Mouse (Mus musculus): ENCODE results near the gene Tmc3.

Tmc3 gene

DNA sequence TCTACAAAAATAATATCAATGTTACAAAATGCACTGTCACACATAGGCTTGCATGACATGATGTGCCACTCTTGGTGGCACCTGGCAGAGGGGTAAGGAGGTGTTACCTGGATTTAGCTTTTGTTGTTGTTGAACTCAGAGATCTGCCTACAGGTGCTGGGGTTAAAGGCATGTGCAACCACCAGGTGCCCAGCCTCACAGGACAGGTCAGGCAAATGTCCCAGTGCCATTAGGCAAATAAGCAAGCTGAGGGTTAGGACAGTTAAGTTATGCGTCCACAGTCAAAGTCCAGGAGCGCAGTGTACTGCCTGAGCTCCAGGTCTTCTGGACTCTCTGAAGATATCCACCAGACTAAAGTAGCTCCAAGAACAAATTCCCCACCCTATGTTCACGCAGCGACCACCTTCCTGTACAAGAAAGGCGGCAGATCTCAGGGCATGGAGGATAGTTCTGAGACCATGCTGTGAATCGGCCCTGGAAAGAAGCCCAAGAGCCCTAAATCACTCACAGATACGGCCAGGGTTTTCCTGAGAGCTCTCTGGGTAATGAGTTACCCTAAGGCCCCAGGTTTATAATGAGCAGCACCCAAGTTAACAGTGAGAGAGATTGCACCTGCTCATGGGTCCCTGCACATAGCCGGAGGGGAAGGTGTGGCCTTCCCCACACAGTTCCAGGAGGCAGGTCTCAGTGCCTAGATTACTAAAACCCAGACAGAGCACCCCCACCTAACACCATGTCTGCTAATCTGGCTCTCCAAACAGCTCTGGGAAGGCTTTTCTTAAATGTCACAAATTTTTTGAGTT, 53.3 kb downstream of the Tmc3 start:
- DNase-seq (ENCODE audit: low spot score) = no peak

DNA sequence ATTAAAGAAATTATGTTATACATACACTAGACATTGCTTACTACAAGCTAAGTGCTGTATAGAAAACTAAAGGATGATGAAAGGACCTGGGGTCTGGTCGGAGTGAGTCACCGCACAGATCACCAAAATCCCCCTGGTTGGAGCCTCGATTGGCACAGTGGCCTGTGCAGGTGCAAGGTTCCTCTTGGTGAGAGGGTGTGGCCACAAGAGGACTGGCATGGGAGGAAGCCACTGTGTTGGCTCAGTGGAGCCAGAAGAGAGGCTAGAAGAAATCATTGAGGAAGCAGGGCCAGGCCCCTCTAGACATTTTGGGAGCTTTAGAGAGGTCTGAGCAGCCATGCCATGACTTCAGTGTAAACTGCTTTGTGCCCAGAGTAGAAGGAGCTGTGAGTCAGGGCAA, 54.4 kb downstream of the Tmc3 start:
- DNase-seq (ENCODE audit: low spot score) = no peak

DNA sequence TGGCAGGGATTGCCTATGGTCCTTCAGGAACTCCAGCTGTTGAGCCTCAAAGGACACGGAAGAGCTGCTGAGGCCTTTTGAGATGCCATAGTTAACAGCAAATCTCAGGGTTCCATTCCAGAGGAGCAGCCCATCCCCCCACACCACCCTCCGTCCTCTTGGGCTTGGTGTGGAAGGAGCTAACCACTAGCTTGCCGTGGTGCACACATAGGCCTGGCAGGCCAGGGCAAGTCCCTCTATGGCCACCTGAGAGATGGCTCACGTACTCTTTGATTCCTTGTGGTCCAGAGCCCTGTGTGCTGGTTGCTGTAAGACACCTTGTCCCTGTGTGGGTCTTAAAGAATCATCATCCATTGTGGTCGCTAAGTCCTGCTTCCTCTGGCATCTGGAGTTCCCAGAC, 55.9 kb downstream of the Tmc3 start:
- no peak for DNase-seq (ENCODE audit: low spot score)

DNA sequence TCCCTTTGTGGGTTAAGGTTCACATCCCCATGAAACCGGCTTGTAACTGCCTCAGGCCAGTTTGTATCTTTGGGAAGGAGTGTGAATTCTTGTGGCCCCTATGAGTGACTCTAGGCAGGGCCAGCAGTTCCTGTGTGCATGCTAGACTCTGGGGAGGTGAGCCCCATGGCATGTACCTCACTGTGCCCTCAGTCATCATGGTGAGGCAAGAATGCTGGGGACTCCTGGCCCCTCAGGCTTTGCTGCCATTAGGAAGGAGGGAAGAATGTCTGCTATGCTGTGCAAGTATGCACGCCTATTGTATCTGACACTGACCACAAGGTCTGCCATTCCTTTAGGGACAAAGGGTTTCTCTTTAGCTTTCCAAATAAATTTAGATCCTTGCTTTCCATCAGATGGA, 56.4 kb downstream of the Tmc3 start:
- no peak for DNase-seq (ENCODE audit: low spot score)

DNA sequence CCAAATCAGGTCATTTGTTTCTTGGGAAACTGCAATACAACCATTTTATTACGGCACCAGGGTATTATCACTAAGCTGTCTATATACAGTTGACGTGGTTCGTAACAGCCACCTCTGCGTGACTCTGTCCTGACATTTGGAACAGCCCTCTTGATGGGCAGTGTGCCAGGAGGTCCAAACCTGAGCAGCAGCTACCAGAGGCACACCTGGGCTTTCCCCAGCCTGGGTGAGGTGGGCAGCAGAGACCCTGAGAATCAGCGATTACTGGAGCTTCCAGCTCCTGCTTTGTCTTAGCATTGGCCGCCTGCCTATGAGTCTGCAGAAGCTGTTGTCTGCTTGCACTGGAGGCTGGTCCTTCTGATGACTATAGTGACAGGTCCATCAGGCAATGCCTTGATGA, 58.9 kb downstream of the Tmc3 start:
- DNase-seq (ENCODE audit: low spot score) = no peak

DNA sequence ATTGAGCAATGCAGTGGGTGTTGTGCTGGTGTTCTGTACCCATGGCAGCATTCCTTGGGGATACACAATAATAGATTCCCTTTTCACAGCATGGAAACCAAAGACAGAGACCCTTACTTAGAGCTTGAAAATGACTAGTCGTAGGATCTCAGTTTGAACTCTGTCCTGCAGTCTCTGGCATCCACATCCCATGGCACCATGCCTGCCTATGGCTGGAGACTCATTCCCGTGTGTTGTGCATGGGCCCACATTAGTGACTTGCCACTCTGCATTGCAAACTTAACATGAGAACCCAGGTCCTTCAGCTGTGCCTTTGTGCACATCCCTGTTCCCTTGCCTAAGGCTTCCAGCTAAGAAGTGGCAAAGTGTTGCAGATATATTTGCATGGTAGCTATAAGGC, 60.0 kb downstream of the Tmc3 start:
- DNase-seq (ENCODE audit: low spot score) = no peak

DNA sequence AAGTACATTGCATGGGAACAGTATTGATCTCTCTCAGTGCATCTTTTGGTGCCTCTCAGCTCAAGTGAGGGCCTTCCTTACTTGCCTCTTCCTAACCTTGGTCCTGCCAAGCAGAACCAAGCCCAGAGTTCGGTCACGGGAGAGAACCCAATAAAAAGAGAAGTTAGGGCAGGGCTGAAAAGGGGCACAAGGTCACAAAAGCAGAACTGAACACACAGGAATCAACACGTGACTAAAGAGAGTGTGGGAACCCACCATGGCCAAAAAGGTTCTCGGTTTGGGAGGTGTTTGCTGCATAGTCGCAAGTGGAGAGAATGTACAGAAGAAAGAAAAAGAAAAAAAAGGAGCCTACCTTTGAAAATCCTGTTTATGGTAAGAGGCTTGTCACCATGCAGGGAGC, 60.7 kb downstream of the Tmc3 start:
- no peak for DNase-seq (ENCODE audit: low spot score)

DNA sequence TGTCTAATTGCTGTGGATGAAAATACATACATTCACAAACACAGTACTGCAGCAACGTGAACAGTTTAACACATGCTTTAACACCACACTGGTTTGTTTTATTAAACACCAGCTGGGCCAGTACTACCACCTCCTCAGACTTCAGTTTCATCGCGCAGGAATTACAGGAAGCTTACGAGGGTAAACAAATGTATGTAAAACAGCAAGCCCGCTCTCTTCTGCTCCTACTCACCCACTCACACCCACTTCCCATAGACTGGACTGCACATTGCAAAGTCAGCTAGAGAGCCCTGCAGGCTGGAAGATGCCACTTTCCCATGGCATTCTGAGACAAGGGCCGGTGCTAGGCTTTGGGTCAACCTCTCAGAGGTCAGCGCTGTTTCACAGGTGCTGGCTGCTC, 64.1 kb downstream of the Tmc3 start:
- DNase-seq (ENCODE audit: low spot score) = no peak

DNA sequence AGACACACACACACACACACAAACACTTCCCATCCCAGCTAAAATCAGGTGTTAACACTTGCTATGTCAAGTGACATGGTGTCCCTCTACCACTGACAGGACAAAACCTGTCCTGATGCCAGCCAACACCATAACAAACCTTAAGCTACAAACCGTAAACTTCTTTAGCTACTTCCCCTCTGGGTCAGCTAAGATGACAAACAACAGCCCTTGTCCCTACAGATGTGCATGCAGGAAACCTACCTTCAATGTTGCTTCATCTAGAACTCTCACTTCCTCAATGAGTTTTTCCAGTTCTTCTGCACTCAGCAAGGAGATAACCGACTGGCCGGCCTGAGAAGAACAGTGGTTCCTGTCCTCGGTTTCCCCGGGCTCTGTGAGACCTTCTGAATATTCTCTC, 65.9 kb downstream of the Tmc3 start:
- no peak for DNase-seq (ENCODE audit: low spot score)

DNA sequence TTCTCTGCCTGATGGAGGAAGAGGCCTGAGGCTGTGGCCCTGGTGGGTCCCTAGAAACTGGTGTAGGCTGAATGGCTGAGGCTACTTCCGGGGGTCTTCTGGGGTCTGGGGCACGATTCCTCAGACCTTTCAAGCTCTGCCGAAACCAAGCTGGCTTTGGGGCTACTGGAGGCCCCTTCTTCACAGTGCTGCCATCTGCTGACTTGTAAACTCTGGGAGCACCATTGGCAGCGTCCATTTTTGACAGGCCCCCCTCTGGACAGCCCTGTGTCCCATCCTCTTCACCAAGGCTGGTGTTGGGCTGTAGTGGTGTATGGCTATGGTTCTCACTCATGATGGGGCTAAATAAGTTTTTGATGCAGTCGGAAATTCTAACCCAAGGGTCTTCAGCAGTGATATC, 67.8 kb downstream of the Tmc3 start:
- no peak for DNase-seq (ENCODE audit: low spot score)

DNA sequence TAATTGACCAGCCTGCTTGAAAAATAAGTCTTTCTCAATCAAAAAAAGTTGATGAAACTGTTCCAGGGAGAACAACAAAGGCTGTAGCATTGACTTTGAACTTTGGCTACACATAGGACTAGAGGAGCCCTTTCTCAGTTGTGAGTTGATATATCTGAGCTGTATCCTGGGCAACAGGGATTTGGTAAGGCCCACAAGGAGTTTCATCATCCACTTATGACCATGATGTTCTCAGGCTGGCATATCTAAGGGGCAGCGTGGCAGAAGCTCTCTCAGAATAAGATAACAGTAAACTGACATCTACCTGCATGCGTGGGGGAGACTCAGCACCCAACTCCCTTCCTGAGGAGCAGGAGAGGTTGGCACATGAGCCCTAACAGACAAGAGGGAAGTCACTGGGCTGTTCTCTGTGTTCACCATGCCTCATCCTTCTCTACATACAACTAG, 68.9 kb downstream of the Tmc3 start:
- DNase-seq (ENCODE audit: low spot score) = no peak

DNA sequence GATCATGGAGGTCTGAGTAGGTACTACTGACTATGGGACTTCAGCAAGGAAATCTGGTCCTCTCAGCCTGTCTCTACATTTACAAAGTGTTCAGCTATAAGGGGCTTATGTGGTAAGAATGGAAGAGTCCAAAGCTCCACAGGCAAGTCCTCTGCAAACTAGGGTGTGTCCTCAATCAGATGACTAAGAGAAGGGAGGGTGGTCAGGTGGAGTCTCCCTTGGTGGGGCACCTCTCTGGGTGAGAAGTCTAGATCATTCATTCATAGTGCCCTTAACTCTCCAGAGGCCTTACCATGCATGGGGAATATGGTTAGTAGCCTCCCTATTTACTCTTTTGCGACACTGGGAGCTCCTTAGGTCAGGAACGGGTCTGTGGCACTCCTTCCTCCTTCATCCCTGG, 69.5 kb downstream of the Tmc3 start:
- DNase-seq (ENCODE audit: low spot score) = no peak

DNA sequence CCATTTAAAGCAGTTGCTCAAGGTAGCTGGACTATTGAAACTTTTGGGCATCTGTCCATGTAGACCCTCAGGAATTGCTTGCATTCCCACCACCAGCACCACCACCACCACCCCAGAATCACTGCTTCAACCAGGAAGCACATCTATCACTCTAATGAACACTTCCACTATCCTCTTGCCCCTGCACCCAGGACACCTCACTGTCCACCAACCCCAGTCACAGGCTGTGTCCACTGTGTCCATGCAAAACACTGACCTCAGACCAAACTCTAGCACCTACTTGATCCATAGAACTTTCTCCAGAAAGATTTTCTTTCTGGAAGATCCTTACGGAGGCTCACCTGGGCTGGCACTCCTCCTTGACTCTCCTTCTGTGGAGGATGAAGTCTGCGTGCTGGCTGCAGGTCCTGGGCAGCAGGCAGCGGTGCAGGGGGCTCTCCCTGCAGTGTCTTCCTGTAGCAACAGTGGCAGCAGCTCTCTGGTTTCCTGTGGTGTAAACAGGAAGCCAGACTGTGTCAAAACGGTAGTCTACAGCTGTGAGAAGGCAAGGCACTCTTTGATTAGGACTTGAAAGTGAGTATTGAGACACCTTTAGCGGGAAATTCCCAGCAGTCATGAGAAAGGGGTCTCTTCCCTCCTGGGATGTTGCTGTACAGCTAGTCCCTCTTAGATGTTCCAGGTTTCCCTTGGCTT, 70.4 kb downstream of the Tmc3 start:
- DNase-seq (ENCODE audit: low spot score) = no peak

DNA sequence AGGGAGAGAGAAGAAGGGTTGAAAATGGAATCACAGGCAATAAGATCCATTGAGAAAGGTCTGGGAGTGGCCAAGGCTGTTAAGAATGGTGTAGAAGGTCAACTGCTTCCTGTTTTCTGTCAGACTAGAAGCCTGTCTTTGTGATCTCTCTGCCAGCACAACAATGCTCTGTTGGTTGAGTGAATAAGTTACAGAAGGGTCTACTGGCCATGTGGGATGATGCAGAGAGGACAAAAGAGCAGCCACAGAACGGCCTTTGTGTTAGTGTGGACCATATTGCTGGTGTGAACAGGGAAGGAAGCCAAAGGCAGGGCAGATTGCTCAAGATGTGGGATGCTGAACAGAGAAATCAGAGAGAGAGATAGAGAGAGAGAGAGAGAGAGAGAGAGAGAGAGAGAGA, 74.0 kb downstream of the Tmc3 start:
- no peak for DNase-seq (ENCODE audit: low spot score)

DNA sequence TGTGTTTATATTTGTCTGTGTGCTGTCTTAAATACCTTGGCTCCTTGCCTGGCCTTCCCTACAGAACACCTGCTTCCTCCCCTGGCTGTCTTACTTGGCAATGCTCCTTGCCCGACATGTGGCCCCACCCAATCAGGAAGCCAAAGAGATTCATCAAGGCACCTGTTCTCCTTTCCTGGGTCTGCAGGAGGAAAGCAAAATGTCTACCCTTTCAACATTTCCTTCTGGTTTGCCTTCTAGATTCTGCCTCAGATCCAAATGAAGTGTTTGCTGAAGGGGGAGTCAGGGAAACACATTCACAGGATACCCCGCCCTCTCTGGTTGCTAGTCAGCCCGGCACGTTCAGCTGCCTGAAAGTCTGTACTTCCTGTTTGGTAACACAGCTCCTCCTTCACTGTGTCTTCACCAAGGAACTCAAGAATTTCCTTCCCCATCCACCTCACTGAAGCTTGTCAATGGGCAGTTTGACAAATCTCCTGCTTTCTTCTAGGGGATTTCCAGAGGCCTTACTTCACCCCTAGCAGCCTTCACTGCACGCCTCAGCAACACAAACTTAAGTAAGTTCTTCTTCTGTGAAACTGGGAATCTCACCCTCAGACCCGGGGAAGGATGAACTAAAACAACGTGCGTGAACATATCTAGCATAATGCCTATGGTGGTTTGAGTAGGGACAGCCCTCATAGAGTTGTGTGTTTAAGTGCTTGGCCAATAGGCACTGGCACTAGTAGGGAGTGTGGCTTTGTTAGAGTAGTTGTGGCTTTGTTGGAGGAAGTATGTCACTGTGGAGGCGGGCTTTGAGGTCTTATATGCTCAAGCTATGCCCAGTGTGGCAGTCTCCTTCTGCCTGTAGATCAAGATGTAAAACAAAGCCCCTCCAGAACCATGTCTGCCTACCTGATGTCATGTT, 74.7 kb downstream of the Tmc3 start:
- no peak for DNase-seq (ENCODE audit: low spot score)

DNA sequence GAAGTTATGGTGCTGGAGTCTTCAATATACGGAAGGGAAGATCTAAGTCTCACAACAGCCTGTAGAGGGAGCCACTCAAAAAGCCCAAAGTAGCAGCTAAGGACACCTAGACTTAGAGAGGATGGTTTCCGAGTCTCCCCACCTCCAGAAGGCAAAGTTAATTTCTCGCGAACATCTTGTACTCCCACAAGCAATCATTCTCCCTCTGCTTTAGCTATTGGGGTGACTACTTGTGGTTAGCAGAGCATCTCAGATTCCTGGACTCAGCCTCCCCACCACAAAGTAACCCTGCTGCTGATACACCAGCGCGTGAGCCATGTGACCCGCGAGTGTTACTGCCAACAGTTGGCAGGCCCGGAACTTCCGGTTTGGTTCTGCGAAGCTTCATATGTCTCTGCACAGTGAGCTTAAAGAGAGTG, 75.6 kb downstream of the Tmc3 start:
- no peak for DNase-seq (ENCODE audit: low spot score)

DNA sequence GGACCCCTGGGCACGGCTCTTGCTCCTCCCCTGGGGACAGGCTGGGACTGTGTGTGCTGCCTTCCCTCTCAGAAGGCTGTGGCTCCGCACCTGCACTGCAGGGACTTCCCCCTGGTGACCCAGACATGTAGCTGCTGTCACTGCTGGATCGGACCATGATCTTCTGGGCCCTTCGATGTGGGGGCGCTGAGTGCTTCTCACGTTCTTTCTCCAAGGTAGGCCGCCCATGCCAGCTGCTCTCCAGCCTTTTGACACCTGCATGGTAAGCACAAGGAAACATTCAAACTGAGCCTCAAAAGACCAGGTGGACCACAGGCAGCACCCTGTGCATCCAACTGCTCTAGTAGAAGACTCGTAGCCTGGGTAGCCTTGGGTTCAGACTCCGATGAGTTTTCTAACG, 76.3 kb downstream of the Tmc3 start:
- no peak for DNase-seq (ENCODE audit: low spot score)

DNA sequence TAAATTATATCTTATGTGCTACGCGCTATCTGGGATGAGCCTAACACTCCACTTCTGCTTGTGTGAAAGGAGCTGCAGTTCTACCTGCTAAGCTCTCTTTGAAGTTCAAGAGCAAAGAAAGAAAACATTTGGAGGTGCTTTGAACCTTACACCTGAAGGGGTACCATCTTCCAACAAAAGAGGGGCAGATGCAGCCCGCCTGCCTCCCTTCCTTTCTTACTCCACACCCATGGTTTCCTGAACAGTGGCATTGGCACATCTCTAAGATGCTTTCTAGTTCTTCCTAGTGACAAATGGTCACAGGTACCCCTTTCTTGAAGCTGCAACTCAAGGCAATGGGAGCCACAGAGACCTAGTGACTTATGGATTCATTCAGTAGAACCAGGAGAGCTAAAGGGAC, 77.0 kb downstream of the Tmc3 start:
- no peak for DNase-seq (ENCODE audit: low spot score)

DNA sequence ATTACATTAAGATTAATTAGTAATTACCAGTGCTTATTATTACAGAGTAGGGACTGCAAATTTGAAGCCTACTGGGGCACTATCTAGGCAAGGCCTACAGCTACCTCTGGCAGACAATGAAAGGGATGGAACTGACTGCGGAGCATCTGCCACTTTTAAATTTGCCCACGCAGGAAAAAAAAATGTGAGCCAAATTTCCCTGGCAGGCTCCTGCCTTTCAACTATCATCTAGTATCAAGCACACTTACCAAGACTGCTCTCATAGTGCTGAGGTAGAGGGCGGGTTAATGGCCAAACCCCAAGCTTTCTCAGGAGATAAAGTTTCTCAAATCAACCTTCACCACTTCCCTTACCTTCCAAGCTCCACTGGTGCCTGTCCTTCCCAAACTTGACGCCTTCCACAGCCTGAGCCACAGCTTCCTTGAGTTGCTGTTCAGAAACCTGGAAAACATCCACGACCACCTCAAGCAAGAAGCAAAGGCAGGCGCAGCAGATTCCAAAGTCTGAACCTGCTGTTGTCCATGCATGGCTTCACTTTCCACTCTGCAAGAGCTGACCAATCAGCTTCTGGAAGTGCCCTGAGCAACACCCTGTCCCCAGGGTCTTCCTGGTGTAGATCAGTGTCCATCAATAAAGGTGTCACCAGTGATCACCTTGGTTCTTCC, 78.1 kb downstream of the Tmc3 start:
- DNase-seq (ENCODE audit: low spot score) = no peak

DNA sequence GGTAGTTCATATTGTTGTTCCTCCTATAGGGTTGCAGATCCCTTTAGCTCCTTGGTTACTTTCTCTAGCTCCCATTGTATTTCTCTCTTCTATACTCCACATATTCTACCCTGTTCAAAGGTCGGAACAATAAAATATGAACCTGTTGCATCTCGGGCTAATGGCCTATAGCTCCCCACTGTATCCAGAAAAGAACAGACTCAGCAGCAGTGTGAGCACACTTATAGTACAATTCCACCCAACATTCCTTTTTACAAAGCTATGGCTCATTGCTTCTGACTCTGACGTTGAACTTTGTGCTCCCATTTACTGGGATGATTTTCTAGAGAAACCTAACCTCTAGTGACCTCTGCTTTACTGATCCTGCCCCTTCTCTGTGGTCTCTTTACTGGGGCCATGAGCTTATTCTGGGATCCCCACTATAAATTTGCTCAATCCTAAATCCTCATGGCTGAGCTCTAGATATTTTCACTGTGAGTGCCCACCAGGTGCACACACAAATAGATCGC, 81.4 kb downstream of the Tmc3 start:
- DNase-seq (ENCODE audit: low spot score) = no peak

DNA sequence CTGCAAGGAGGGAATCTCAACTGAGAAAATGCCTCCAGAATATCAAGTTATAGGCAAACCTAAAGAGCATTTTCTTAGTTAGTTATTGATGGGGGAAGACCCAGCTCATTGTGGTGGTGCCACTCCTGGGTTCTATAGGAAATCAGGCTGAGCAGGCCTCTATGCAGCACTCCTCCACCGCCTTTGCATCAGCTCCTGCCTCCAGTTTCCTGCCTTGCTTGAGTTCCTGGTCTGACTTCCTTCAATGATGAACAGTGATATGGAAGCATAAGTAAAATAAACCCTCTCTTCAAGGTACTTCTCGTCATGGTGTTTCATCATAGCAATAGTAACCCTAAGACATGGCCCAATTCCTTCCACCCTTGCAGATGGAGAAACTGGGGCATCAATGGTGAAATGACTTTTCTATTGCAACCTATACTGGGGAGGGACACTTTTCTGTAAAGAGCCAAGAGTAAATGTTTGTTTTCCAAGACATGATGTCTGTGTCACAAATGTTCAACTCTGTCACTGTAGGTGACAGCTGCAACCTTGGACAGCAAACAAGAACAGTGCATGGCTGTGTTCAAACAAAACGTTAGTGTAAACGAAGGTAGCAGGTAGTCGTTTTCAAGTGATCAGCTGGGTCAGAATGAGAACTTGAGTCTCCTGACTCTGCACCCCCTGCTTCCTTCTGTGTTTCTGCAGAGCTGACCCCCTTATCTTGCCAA, 83.4 kb downstream of the Tmc3 start:
- DNase-seq (ENCODE audit: low spot score) = no peak
